Mouse (Mus musculus) lung, adult 18-20 months (tissue): ENCODE measurements at regions not wholly inside any gene's neighbourhood (a gene's known extent, or its start where the extent isn't known, plus 50 kb on each side); places are given as distances from the start of the nearest gene placed in this dataset.
"Not testable (repeated sequence)": the region's sequence is repeated elsewhere in the genome, so short reads cannot be mapped to it uniquely, and the experiment has no call there.

Source experiments
- DNase-seq, 2 experiments: peaks; one replicate each; pipeline ENCODE4 v3.0.0; 2022; ENCODE audit warnings: mixed read lengths in 2 of 2

DNA sequence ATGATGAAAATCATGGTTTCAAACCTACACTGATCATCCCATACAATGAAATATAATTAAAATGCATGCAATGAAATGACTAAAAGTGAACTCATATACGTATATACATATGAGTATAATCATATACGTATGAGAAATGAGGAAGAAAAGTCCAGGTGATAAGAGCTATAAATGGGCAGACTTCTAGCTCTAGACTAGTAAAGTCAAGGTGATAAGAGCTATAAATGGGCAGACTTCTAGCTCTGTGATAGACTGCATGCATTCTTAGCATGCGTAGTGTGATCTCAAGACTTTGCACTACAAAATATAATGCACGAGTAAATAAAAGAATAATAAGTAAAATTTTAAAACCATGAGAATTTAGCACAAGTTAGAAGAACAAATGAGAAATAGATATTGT lies 606.2 kb upstream of the Gpc5 start:
- DNase-seq, result no peak

DNA sequence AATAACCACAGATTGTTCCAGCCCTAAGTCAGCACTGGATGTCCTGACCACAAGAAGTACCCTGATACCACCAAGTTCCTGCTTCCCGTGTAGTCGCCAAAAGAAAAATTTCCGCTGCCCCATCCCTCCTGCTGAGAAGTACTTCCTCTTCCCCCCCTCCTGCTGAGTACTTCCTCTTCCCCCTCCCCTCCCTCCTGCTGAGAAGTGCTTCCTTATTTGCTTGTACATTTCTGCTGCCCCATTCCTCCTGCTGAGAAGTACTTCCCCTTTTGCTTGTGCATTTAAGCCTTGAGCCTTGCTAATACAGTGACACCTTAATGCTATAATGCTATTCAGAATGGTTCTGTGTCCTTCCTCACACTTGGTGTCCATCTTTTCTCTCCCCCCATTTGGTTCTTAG lies 598.6 kb upstream of the Gpc5 start:
- DNase-seq, result not testable (repeated sequence)

DNA sequence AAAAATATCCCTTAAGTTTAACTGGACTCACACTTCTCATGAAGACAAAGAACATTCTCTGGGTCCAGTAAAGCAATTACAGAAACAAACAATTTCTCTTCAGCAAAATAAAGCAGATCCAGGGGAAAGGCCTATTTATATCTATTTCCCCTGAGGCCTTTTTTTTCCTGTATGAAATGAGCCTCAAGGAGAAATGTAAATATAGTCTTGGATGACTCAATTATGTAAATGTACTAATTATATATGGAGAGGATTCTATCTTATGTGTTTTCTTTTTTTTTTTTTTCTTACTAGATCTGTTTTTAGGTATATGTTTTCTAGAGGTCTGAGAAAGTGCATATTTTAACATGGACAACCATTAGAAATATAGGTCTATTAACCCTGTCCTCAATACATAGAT lies 587.0 kb upstream of the Gpc5 start:
- DNase-seq, result no peak

DNA sequence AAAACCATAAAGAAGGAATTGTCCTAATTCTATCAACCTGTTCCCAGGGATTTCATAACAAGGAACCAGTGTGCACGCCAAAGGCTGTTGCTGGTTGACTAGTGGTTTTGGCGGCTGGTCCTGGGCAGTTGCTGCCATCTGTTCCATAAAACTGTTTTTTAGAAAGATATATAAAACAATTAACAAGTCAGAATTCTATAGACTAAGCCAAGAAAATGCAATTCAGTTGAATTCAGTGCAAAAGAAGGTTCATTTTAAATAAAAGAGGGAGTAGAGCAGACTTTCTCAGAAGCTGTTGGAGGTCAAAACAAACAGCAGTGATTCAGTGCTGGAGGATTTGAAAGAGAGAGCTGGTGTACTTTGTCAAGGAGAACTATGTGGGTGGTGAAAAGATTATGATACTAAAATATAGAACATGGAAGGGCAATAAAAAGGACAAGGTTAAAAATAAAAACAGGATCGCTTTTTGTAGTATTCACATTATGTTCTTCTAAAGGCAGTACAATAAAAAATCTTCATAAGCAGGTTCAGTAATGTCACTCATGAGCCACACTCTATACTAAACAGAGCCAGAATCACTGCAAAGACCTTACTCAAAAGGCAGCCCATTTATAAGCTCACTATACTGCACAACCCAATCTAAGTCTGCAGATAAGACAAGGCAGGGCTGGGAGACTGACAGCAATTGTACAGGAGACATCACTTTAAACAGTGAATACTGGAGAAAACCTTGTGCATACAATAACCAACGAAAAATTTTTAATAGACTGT lies 543.9 kb upstream of the Gpc5 start:
- DNase-seq, result no peak

DNA sequence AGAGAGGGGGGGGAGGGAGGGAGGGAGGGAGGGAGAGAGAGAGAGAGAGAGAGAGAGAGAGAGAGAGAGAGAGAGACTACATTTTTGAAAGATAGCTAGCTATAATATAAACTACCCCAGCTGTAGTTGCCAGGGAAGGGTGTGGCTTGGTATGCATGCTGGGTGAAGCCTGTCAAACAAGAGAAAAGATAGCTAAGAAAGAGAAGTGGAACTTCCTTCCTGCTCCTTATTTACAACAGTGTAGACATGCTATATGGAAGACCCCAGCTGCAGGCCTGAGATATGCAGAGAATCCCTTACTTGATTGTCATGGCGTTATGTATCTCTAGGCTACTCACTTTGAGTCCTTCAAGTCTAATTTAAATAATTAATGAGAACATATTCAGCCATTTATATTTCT lies 542.9 kb upstream of the Gpc5 start:
- no peak for DNase-seq

DNA sequence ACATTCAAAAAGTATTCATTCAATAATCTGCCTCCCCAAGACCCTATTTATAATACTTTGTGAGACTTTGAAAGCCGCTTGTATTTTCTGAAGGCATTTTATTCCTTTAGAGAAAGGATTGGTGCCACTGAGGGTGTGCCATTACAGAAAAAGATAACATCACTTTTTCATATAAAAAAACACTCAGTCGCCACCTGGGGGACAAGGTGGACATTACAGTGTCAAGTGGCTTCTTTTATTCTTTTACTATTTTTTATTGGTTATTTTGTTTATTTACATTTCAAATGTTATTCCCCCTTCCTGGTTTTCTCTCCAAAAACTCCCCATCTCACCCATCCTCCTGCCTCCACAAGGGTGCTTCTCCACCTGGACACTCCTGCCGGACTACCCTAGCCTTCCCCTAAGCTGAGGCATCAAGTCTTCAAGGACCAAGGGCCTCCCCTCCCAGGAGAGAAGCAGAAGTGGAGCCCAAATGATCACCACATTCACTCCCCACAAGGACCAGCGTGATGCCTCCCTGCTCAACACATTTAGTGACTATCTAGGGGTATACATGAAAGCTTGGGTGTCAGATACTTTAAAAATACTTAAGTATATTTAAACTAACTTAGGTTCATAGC lies 525.5 kb upstream of the Gpc5 start:
- DNase-seq, result no peak

DNA sequence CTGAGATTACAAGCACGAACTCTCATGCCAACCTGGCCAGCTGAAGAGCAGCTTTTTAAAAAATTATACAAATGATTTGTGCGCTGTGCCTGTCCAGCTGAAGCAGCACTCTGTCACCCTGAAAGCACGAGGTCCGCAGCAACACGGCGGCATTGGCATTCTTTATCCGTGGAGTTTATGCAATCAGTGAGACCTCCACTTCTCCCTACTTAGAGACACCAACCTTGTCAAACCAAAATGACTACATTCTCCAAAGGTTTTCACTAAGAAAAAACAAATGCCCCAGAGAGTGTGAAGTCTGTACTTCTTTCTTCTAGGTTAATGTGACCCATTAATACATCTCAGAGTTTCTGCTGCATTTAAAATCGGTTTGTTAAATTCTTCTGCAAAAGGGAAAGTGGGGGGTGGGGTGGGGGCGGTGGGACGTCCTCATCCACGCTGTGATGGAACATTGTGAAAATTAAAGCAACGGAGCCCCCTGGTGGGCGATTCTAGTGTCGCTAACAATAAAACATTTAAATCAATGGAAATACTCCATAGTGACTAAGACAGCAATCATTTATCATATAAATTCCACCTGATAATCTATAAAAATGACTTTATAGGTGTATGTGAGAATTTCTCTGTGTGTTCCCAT lies 524.2 kb upstream of the Gpc5 start:
- no peak for DNase-seq

DNA sequence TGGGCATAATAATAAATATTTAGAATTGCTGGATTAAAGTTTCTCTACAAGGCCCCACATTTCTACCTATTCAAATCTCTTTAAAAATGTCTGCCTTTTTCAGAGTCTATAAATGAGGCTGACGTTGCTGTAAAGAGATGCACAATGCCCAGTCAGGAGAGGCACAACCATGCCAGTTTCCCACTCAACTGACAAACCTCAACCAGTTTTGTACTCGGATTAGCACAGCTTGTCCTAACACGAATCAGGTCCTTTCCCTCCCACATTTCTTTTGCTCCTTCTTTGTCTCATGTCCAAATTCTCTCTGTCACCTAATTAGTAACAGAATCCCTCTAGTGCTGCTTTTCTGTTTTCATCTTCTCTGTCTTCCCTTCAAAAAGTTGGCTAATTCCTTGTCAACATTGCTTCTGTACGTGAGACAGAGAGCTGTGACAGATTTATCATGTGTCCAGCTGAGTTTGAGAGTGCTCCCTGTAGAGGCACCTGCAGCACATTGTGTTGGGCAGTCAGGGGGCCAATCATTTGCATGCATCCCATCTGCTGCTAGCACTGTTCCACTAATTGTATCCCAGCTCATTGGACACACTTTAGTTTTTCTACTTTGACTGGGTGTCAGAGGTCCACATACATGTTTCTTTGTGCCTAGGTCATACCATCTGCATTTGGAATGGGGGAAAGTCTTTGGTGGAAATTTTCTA lies 504.5 kb upstream of the Gpc5 start:
- DNase-seq, result no peak

DNA sequence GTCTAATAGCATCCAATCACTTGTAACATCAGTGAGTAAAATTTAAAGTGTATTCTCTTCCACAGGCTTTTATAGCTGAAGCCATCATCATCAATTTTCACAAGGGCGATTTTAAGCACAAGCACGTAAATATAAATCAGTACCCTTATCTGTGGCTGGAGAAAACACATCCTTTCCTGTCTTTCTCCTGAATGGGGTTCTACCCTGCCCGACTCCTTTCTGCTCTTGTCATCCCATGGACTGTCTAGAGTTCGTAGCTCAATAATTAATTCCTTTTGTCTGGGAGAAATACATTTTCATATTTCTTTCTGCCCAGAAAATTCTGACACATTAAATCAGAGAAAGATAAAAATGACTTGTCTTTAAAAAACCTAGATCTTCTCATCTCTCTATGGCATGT lies 482.7 kb upstream of the Gpc5 start:
- no peak for DNase-seq

DNA sequence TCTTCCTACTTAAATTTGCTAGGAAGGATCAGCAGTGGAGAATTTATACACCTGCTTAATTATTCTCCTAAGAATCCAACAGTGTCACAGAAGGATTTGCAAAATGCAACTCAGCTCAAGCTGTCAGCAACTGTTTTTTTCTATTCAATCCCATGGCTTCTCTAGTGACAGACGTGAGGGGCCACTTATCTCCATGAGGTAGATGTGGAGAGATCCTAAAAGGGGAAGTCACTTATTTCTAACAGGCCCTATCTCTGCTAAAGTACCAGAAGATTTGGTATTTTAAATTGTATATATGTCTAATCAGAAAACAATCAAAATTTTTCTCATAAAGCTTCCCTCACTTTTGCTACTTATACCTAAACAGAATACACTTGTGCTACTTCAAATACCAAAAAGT lies 479.6 kb upstream of the Gpc5 start:
- DNase-seq, result no peak

DNA sequence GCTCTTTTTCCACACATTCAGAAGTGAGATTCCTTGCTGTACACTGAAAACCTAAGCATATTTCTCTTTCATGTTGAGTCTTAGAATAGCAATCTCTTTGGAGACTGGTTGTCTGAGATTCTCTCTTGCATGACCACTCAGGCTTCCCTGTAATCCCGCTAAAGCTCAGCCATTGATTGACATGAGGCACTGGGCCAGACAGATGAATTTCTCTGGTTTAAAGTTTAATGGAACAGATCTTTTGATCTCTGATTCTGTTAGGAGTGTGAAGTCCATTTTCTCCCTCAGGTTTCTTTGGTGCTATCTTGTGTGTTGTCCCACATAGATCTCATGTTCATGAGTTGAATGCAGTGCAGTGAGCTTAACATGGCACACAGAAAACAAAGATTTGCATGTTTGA lies 435.4 kb upstream of the Gpc5 start:
- DNase-seq, result no peak

DNA sequence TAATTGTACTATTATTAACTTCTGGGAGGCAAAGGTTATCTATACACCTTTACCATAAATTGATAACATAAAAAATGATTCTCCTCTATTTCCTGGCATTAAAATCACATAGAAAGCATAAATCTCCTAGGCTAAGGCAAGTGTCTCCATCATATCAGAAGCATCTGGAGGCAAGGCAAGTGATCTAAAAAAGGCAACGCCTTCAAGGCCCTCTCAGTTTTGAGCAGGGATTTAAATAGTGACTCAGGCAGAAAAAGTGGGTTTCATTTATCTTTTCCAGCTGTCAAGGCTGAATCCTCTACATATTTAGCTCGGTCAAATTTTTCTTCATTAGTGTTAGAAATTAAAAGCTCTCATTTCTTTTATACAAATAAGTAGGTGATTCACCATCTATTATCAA lies 430.0 kb upstream of the Gpc5 start:
- no peak for DNase-seq

DNA sequence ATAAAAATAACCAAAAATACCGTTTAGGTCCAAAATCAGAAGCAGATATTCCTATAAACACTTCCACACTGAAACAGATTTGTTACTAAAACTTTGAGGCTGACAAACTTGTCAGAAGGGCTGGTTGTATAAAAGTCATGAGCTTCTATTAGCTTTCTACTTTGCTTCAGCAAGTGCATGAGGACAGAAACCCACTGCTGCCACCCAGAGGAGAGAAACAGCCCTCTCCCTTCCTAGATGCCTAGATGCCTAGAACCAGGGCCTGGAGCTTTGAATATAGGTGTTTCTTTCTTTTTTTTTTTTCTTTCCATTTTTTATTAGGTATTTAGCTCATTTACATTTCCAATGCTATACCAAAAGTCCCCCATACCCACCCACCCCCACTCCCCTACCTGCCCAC lies 406.9 kb upstream of the Gpc5 start:
- no peak for DNase-seq

DNA sequence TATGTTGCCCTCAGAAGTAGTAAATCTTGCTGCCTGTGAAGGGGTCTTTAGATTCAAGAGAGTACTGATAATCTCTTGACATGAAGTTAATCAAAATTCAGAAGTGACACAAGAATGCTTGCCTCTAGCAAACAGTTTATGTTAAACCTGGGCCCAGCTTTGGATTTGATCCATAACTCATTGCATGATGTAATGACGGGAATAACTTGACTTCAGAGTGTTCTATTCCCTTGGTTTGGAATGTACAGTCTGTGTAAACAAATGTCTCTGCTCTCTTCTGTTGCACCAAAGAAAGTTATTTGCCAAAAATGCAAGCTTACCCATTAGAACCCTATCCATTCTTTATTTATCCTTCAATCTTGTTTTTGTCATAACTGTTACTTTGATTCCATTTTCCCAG lies 397.1 kb upstream of the Gpc5 start:
- DNase-seq, result no peak

DNA sequence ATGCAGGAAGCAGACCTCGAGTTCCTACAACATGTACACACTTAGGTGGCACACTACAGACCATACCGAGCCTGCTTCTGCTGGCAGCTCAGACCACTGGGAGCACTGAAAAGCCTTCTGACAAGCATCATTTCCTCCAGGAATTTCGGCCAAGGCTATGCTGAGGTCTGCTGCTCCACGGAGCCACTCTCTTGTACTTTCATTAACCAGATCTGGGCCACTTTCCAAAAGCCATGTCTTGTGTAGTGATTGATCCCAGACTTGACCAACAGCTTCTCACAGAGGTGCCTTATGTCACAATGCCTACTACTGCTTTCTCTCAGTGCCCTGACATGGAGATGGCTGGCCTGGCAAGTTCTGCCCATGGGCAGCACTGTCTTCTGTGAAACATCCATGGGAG lies 394.5 kb upstream of the Gpc5 start:
- DNase-seq, result no peak

DNA sequence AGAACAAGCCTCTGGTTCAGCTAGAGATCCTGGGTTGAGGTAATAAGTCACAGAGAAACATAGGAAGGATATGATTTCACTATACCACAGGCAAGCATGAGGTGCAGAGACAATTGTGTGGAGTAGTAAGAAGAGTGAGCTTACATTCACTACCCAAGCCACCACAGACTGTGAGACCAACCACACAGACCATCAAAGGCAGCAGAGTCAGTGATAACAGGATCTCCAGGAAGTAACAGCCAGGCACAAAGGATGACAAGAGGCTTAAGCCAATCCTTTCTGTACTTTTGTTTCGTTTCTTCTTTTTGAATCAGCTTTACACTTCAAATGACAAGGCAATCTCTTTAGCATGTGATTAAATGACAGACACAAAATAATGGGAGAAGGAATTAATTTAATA lies 368.9 kb upstream of the Gpc5 start:
- DNase-seq, result no peak

DNA sequence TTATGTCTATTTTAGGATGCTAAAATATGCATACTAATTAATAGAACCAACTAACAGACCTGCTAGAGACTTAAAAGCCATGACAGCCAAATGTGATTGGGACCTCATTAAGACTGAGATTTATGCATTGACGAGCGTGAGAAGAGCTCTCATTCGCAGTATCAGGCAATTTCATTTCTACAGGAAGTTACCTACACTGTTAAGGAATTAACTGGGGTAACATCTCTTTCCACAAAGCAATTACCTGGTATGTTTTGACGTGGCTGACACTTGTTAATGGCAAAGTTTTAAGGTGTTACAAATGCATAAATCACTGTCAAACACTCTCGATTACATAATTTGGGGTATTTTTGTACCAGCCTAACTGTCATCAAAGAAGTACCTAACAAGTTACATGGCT lies 324.7 kb upstream of the Gpc5 start:
- DNase-seq, result no peak

DNA sequence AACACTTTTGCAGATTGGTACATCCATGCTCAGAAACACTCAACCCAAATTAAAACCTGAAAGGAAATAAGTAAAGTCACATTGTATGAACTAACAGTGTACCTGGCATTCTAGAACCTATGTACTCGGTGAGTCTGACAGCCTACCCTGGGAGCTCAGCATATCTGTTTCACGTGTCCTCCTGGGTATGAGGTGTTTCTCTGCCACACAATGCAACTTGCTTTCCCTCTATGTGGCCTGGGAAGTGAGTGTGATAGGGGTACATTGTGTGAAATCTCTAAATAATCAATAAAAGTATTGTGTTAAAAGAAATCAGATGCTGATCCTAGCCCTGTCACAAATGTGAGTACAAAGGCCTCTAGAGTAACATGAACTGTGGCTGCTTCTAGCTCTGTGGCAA lies 315.3 kb upstream of the Gpc5 start:
- DNase-seq, result no peak

DNA sequence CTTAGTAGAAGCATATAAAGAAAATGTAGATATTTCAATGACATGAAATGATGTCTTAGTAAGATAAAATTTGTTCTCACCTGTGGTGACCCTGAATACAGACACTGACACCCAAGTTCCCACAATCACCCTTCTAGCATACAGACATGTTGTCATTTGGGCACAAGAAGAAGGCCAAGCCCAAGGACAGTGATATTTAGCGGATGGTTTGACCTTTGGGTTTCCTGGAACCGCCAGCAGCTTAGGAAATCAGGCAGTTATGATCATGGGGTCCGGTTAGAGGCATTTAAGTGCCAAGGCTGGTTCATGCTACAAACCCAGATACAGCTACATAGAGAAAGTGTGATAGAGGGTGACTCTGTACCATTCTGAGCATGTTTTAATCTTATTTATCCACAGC lies 310.2 kb upstream of the Gpc5 start:
- no peak for DNase-seq

DNA sequence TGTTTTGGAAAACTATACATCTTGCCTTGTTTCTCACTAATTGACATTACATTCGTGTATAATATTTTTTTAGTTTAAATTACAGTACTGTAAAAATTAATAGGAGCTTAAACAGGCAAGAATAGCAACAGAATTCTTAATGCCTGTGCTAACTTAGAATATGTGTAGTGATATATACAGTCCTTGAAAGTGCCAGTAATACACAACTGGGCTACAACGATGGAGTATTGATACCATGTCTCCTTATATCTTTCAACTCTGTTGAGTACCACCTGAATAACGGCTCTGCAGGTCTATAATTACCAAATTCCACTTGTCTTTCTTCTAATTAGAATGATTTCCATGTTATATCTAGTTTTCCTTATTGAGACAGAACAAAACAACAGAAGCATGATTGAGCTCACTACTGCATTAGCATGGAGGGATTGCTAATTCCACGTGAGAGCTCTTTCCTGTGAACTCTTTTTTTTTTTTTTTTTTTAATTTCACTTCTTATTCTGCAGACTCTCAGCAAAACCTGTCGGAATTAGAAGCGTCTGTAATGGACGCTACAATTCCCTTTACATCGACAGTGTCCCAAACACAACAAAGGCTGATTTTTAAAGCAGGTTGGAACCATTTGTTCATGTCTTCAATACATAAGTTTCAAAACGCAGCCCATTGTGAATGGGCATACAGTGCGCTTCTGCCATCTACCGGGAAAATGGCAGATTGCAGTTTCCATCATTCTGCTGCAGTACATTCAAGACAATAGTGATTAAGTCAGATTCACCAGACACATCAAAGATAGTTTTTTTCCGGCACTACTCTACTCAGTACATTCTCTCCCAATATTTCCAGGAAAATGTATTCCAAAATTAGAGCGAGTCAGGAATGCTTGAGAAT lies 300.8 kb upstream of the Gpc5 start:
- peak; percentile 20 to 21 for DNase-seq

DNA sequence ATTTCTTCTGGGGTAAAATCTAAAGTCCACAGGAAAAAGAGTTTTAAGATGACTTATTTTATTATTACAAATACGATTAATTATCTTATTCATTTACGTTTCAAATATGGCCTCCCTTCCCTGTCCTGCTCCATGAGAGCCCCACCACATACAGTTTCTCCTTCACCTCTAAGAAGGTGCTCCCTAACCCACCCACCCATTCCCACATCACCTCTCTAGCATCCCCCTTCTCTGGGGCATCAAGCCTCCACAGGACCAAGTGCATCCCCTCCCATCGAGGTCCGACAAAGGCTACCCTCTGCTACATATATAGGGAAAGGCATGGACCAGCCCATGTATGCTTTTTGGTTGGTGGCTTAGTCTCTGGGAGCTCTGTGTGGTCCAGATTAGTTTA lies 300.2 kb upstream of the Gpc5 start:
- DNase-seq, result no peak

DNA sequence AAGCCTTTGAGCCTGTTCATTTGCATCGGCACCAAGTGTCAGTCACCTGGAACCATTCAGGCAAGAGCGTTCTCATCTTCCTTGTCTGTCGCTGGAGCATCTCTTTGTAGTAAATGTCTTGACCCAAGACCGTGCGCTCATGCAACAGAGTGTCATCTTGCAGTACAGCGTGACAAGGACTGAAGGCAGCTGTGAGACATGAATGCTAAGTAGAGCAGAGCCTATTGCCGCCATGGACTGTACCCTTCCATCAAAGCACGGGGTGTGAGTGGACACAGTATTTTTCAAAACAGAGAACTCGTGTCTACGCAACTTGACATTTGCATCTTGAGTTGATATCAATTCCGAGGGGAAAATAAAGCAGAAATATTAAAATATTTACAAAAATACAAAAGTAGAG lies 287.4 kb upstream of the Gpc5 start:
- DNase-seq, result no peak

DNA sequence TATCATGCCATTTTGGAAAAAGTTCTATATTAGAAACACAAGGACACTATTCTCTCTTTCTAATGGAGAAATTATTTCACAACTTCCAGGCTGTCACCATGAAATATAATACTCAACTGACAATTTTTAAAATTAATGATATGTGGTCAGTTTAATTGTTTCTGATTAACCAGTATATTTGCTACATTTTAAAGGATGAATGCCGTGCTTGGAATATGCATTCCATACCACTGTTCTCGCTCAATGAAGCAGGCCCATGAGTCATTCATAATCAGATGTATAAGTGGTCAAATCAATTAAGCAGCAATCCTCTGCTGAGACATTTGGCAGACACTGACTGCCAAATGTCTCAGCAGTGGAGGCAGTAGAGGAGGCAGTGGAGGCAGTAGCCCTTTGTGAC lies 283.4 kb upstream of the Gpc5 start:
- no peak for DNase-seq
